Mouse (Mus musculus): ENCODE data around the gene Trmt10a.

GRCm38 (mm10) chr3:138162553-138163183, 19.4 kb downstream of the Trmt10a start:
- no peak for TF ChIP-seq ZNF384 (IDR thresholded peaks at IDR 0.05; ENCODE audit: low read depth, low read length)
- TF ChIP-seq NELFE (IDR thresholded peaks at IDR 0.05; ENCODE audit: low read depth, low read length): no peak
- no peak for TF ChIP-seq TAL1 (IDR thresholded peaks at IDR 0.05; ENCODE audit: low read length)
- no peak for TF ChIP-seq ELF1 (IDR thresholded peaks at IDR 0.05; ENCODE audit: low read depth, low read length)

All from MEL (cell line).